Mouse (Mus musculus) embryonic fibroblast, embryonic 13.5 days (primary cell): ENCODE measurements at regions not wholly inside any gene's neighbourhood (a gene's known extent, or its start where the extent isn't known, plus 50 kb on each side); places are given as distances from the start of the nearest gene placed in this dataset.

Experiments used
- CTCF ChIP-seq: IDR thresholded peaks from 2 replicates; pipeline ENCODE4 v1.5.1; 2011; ENCODE audit warnings: mild to moderate bottlenecking, control low read depth, low read length, moderate library complexity, borderline replicate concordance; ENCODE audit not compliant: insufficient read depth
- POLR2A ChIP-seq: IDR thresholded peaks from 2 replicates; pipeline ENCODE4 v1.6.1; 2011; ENCODE audit warnings: low read depth, mild to moderate bottlenecking, control low read depth, low read length, moderate library complexity

DNA sequence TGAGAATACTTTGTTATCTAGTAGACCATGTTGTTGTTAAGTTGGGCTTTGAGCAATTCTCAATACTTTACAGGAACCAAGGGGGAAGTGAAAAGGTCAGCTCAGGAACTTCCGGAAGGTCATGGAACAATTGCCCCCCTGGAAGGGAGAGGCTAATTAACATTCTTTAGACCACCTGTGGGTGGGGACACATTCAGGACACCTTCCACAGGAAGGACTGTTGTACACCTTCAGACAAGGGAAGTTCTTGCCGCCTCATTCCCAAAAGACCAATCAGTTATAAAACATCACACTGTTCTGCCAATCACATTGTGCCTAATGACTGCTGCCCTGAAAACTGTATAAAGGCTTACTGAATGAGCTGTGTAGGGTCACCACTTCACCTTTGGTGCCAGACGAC lies 701.2 kb downstream of the Trib2 start:
- no peak for TF ChIP-seq CTCF
- no peak for TF ChIP-seq POLR2A
